Mouse (Mus musculus): ENCODE measurements around the gene Bicdl1. TPM values are rescaled to one million over a fixed set of nuclear protein-coding genes. Genes with fewer than 3 reads are reported as not detected.

Gene Bicdl1
- total RNA-seq, 4 experiments from 2014 or later: 135 to 148 (median 139) TPM

GRCm38 (mm10) chr5:115668986-115669385 is 62.4 kb downstream of the Bicdl1 start:
- no peak for DNase-seq (ENCODE audit: low spot score in 2 of 2)

- no peak for DNase-seq (ENCODE audit: low spot score in 2 of 2)
Observed at GRCm38 (mm10) chr5:115667894-115668293, 63.5 kb downstream of the Bicdl1 start.

GRCm38 (mm10) chr5:115667210-115667609 is 64.2 kb downstream of the Bicdl1 start:
- DNase-seq (ENCODE audit: low spot score in 2 of 2): no peak

GRCm38 (mm10) chr5:115666366-115667065 is 64.9 kb downstream of the Bicdl1 start:
- DNase-seq (ENCODE audit: low spot score in 2 of 2): no peak

DNA sequence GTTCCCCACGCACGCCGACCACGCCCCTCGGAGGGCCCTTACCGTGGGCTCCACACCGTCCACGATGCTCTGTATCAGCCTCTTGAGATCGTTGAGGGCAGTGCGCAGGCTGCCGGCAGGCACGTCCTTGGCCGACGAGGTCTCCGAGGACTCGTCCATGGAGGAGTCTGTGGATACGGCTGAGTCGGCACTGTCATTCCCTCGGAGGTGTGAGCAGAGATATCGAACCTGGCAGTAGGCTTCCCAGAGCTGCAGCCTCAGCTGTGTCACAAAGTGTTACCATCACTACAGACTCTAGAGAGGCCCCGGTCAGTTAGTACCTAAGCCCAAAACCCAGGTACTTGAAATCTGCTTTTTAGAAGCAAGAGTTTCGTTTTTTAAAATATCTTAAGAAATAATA is 68.8 kb downstream of the Bicdl1 start:
- DNase-seq (ENCODE audit: low spot score in 2 of 2): no peak

GRCm38 (mm10) chr5:115658352-115658751 is 73.1 kb downstream of the Bicdl1 start:
- no peak for DNase-seq (ENCODE audit: low spot score in 2 of 2)

DNA sequence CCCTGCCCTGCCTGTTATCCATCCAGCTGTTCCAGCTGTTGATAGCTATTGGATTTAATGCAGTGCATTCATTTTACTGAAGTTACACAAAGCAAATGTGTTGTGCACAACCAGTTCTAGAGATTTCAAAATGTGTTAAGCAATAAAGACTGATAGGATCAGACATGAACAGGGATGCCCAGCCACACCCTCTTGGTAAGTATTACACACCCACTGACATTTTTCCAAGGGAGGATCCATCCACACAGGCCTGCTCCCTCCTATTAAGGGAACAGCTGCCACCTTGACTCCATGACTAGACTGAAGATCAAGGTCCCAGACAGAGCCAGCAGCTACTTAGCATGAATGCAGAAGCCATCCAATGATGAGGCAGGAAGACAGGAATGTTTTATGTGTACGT is 74.2 kb downstream of the Bicdl1 start:
- no peak for DNase-seq (ENCODE audit: low spot score in 2 of 2)

DNA sequence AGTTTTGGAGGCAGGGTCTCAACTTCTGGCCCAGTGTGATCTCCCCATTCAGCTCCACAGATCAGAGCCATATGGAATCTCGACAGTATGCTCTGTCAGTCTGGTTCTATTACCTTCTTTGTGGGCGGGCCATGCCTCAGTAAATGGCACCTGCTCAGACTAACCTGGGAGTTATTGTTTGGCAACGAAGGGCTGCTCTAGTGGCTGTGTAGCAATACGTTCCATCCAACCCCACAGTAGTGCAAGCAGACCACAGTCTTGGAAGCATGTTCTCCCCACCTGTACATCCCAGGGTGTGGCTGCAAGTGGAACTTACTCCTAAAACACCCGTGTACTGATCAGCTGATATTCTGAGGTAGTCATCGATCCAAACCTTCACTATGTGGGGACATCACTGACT is 74.7 kb downstream of the Bicdl1 start:
- DNase-seq (ENCODE audit: low spot score in 2 of 2): no peak

DNA sequence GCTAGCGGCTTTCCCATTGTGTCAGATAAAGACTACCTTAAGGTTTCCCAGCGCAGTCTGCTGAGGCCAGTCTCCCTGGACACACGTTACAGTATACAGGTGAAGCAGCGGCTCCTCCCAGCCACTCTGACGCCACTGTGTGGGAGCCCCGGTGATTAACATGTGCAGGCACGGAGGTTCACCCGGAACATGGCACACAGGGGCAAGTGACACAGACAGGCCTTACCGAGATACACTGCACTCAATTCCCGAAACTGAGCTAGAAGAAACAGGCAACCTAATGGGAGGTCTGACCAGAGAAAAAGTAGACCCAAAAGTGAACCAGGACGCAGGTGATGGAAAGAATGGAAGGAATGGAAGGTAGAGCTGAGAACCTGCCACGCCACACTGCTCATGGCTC is 77.6 kb downstream of the Bicdl1 start:
- DNase-seq (ENCODE audit: low spot score in 2 of 2): no peak

DNA sequence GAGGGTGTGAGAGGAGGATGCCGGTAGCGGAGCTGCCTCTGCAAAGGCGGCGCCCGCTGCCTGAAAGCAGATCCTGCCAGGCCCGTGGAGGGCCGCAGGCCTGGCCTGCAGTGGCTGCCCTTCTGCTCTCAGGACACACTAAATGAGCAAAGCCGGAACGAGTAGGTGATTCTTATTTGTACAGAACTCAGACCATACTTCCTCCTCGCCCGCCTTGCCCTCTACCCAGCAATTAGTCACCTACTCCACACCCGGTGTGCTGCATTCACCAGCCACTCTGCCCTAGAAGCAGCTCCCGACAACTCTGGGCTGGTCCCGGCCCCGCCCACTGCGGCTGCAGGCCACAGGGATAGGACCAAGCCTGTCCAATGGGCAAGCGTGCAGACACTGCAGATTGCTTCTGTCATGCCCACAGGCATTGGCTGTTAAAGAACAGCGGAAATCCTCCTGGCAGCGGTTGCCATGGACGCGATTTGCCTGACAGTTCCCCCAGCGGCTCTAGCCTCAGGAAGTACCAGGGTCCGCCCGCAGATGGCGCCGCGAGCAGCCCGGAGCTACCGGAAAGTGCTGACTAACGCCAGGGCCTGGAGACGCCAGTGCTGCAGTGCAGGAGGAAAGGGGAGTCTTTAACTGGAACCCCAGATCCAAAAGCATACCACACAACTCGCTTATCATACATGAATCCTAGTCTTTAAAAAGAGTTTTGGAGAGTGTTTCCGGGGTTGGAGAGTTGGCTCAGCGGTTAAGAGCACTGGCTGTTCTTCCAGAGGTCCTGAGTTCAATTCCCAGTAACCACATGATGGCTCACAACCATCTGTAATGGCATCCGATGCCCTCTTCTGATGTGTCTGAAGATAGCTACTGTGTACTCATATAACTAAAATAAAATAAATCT is 78.5 kb downstream of the Bicdl1 start:
- peak; percentile 100 for DNase-seq (ENCODE audit: low spot score in 2 of 2)

GRCm38 (mm10) chr5:115651821-115652220 is 79.6 kb downstream of the Bicdl1 start:
- DNase-seq (ENCODE audit: low spot score in 2 of 2): no peak

DNA sequence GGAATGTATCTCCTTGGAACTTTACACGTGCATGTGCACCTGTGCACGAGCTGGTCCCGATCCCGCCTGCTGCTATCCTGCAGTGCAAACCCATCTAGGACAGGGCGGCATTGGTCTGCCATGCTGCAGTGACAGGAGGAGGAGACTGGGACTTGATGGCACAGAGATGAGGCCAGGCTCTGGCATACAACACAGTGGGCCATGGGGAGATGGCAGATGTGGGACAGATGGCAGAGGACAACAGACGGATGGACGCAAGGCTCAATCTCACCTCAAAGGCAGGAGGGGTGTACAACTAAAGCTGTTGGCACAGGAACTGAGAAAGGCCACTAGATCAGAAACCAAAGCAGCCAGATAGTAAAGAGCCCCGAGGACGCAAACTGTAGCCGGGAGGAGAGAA is 80.5 kb downstream of the Bicdl1 start:
- no peak for DNase-seq (ENCODE audit: low spot score in 2 of 2)

- no peak for DNase-seq (ENCODE audit: low spot score in 2 of 2)
Observed at GRCm38 (mm10) chr5:115649699-115650098, 81.7 kb downstream of the Bicdl1 start.

DNA sequence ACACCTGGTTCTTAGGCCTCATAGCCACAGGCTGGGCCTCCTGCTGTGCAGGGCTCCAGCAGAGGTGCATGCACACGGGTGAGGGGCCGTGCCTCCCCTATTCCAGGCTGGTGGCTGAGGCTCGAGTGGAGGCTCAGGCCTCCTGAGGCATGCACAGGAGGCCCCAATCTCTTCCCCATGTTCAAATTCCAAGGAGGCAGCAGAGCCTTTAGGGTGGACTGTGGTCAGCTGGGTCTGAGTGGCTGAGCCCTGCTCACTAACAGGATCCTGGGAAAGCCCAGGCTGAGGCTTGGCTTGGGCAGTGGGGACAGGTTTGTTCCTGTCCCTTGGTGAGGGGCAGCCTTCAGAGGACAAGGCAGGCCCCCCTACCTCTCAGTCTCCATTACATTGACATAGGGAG is 82.5 kb downstream of the Bicdl1 start:
- DNase-seq (ENCODE audit: low spot score in 2 of 2): no peak

DNA sequence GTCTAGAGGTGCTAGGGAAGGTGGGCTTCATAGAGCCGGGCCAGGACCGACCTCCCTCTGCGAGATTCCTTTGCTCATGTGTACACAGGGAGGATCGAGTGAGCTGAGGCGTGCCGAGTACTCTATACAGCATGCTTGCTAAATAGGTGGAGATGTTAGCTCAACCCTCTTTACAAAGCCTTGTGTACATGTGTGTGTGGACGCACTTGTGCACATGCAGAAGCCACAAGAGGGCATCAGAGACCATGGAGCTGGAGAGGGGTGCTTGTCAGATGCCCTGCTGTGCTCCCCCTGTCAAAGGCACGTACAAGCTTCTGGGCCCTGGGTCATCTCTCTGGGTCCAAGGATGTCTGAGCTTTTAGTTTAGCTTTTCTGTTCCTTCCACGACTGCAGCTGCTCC is 87.2 kb downstream of the Bicdl1 start:
- DNase-seq (ENCODE audit: low spot score in 2 of 2): no peak

DNA sequence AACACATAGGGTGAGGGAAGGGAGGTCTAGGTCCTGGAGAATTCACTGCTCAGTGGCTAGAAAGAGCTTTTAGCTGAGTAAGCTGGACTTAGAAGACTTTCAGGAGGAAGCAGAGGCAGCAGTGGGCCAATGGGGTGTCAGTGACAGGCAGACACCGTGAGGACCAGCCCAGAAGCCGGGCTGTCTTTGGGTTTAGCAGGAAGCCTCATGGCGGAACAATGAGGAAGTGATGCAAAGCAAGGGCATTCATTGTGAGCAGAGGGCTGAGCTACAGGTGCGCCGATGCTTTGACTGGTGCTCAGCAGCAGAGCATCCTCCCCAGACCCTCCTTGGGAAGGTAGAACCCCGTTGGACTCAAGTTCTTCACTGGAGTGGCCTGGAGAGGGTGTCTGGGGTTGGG is 95.9 kb downstream of the Bicdl1 start:
- no peak for DNase-seq (ENCODE audit: low spot score in 2 of 2)

DNA sequence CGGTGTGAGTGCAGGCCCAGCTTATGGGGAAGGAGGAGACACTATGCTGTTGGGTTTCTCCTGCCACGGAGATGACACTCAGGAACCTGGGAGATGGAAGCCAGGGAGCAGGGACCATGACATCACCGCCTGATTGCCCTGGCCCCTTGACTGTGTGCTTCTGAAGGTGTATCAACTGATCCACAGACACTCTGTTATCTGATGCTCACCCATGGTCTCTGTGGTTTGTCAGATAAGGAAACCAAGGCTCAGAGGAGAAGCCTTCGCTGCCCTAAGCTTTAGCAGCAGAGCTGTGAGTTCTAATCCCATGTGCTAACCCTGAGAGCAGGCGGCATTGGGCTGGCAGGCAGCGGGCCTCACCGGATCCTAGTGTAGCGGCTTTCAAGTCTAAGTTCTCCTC is 97.4 kb downstream of the Bicdl1 start:
- no peak for DNase-seq (ENCODE audit: low spot score in 2 of 2)

- DNase-seq (ENCODE audit: low spot score in 2 of 2): no peak
Observed at GRCm38 (mm10) chr5:115633060-115633459, 98.4 kb downstream of the Bicdl1 start.

DNA sequence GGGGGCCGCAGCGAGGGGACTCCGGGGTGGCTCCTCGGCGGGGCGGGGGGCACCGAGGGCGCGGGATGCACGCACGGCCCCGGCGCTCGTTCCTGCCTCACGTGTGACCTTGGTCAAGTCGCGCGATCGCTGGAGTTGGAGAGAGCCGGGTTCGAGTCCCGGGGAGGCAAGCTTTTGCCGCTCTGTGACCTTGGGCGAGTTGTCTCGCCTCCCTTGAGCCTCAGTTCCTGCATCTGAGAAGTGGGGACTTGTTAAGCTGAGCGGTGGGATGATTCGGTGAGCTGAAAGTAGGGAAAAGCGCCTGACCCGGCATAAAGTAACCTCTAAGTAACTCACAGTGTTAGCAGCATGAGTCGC is 99.1 kb downstream of the Bicdl1 start:
- DNase-seq (ENCODE audit: low spot score in 2 of 2): no peak

DNA sequence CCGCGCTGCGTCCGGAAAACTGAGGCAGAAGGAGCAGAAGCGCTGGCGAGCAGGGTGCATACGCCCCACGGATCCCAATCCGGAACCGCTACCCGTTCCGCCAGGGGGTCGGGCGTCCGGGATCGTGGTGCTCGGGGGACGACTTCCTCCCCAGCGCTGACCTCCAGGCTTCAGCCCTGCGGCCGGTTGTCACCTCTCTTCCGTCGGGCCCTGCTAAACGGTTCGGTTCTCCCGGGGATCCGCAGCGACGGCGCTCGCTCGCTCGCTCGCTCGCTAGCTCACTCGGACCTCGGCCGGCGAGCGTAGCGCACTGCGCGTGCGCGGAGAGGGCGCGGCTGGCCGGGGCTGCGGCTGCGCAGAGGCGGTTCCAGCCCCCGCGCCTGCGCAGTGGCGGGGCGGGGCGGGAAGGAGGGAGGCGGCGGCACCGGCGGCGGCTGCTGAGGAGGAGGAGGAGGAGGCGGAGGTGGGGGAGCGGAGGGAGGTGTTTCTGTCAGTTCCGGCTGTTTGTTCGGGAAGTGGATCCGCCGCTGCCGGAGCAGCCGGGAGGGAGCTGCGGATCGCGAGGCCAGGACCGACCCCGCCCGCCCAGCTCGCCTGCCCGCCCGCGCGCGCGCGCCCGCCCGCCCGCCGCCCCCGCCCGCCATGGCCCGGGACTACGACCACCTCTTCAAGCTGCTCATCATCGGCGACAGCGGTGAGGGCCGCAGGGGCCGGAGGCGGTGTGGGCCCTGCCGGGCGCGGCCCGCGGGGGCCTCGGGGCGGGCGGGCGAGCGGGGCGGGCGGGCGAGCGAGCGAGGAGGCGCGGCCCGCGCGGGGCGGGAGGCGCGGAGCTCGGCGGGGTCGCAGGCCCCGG is 99.7 kb downstream of the Bicdl1 start, which contains the start of gene Rab35:
Gene Rab35, plus strand, starts transcription at position 404 of the 853 bp plus-strand sequence.
- peak; percentile 74 to 88 for DNase-seq (ENCODE audit: low spot score in 2 of 2)

- no peak for DNase-seq (ENCODE audit: low spot score in 2 of 2)
Observed at GRCm38 (mm10) chr5:115630291-115630690, 101.1 kb downstream of the Bicdl1 start.

- no peak for DNase-seq (ENCODE audit: low spot score in 2 of 2)
Observed at GRCm38 (mm10) chr5:115629672-115630071, 101.7 kb downstream of the Bicdl1 start.
